ENCODE assay signal across 8 mouse cellular contexts in the genomic region with DNA sequence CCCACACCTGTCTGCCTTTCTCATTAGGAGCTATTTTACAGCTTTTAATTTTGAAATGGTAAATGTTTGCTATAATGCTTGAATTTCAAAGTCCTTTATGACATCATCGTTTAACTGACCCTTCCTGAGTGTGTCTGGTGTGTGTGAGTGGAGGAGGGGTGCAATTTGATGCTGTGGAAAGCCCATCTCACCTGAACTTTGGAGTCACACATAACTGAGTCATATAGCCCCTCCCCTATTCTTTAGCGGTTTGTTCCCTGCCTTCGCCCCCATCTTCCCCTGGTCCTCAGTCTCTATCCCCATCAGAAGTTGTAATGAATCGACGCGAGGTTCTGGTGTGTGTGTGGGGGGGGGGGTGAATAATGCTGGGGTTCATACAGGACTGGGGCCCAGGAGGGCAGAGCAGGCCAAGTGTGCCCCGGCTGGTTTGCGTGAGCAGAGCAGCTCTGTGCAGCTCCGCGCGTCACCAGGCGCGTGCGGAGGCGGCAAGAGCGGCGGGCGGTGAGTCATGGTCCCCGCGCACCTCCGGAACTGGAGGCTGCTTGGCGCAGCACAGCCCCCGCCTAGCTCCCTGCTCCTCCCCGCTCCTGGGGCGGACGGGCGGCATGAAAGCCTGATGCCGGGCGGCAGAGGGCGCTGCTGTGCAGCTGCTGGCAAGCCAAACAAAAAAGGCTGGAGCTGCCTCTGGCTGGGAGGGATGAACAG.
DNase-seq lines count a peak whose midpoint lies in the region; ATAC-seq and TF ChIP-seq lines count a peak whose summit lies in the region.

No protein-coding gene starts in this region.

- DNase-seq in R1 (ENCODE audit: low read depth, low spot score), result peak; percentile 86
- DNase-seq in cerebellum, postnatal 25 days, result peak; percentile 87 to 91
- peak; percentile 91 for DNase-seq in gastrocnemius, adult 2 months
- peak; percentile 89 for DNase-seq in hindbrain, postnatal 0 days (ENCODE audit: low spot score)
- peak; percentile 80 to 87 for DNase-seq in left cerebral cortex, adult 18-20 months (ENCODE audit: low spot score in 2 of 2)
- DNase-seq in lung, postnatal 4 days, result peak; percentile 92 to 93
- DNase-seq in retina, postnatal 7 days (ENCODE audit: low read depth, low spot score), result peak; percentile 70
- DNase-seq in urinary bladder, adult 18-20 months (ENCODE audit: low spot score in 2 of 2), result peak; percentile 60 to 84

- H3K9me3 ChIP-seq in hindbrain, postnatal 0 days (ENCODE audit: low read length), result no peaks in the 10 kb centered on the region

- H3K36me3 ChIP-seq in hindbrain, postnatal 0 days (ENCODE audit: insufficient read depth, low read length), result no peaks in the 10 kb centered on the region

- WGBS in hindbrain, postnatal 0 days, result 24% methylated on average over 22 of the region's 30 CpGs

- H3K27me3 ChIP-seq in hindbrain, postnatal 0 days (ENCODE audit: insufficient read depth, low read length), result no peaks in the 10 kb centered on the region; the same call in 1 of the 2 replicates

- H3K4me2 ChIP-seq in hindbrain, postnatal 0 days (ENCODE audit: low read depth, low read length), result peak overlapping the region; percentile 51

- ATAC-seq in hindbrain, postnatal 0 days, result peak; percentile 98

- intact Hi-C loops in gastrocnemius, adult 2 months (cut with DNase I), result loop anchor here (1.0 kb wide), 1 partner anchor 112 kb away; no protein-coding TSS in a partner anchor

- no peaks in the 10 kb centered on the region for H3K4me1 ChIP-seq in hindbrain, postnatal 0 days (ENCODE audit: insufficient read depth, low read length)

- peak overlapping the region; percentile 54 for H3K4me3 ChIP-seq in gastrocnemius, adult 2 months
- peak overlapping the region; percentile 25 for H3K4me3 ChIP-seq in hindbrain, postnatal 0 days (ENCODE audit: low read length)

- H3K9ac ChIP-seq in hindbrain, postnatal 0 days (replicated peaks; ENCODE audit: low read length), result no peak overlapping the region

- TF ChIP-seq CTCF in gastrocnemius, adult 2 months (IDR thresholded peaks at IDR 0.05), result peak; percentile 89
- TF ChIP-seq CTCF in hindbrain, postnatal 0 days (IDR thresholded peaks at IDR 0.05; ENCODE audit: low read depth), result peak; percentile 84

- peak overlapping the region; percentile 31; the same call in 1 of the 2 replicates for H3K27ac ChIP-seq in gastrocnemius, adult 2 months
- no peak overlapping the region for H3K27ac ChIP-seq in hindbrain, postnatal 0 days
